Mouse (Mus musculus) R1 (cell line): ENCODE measurements around the gene Pard3b.

Experiments used
- DNase-seq: peaks from one replicate; pipeline ENCODE4 v3.0.0-alpha.2; 2018; ENCODE audit warnings: low read depth, low spot score

Gene Pard3b

GRCm38 (mm10) chr1:61638347-61639111 lies at the start of gene Pard3b:
Gene Pard3b (plus strand): TSS chr1:61638824.
- peak; percentile 69 for DNase-seq

- no peak for DNase-seq
Measured at GRCm38 (mm10) chr1:61616176-61616575, 22.4 kb upstream of the Pard3b start.

- DNase-seq, result no peak
Measured at GRCm38 (mm10) chr1:61620651-61621050, 18.0 kb upstream of the Pard3b start.

- DNase-seq, result no peak
Measured at GRCm38 (mm10) chr1:61629857-61630256, 8.8 kb upstream of the Pard3b start.

- peak; percentile 40 for DNase-seq
Measured at GRCm38 (mm10) chr1:61639114-61640093, 780 bp downstream of the Pard3b start.

GRCm38 (mm10) chr1:61641880-61642279 lies 3.3 kb downstream of the Pard3b start:
- no peak for DNase-seq

- DNase-seq, result no peak
Measured at GRCm38 (mm10) chr1:61645062-61645461, 6.4 kb downstream of the Pard3b start.

GRCm38 (mm10) chr1:61649964-61650363 lies 11.3 kb downstream of the Pard3b start:
- DNase-seq, result no peak

- no peak for DNase-seq
Measured at GRCm38 (mm10) chr1:61651454-61652271, 13.0 kb downstream of the Pard3b start.

GRCm38 (mm10) chr1:61657760-61658159 lies 19.1 kb downstream of the Pard3b start:
- DNase-seq, result no peak

- no peak for DNase-seq
Measured at GRCm38 (mm10) chr1:61659931-61660330, 21.3 kb downstream of the Pard3b start.

GRCm38 (mm10) chr1:61685221-61685814 lies 46.7 kb downstream of the Pard3b start:
- DNase-seq, result no peak

GRCm38 (mm10) chr1:61685921-61686320 lies 47.3 kb downstream of the Pard3b start:
- DNase-seq, result peak; percentile 15

- DNase-seq, result no peak
Measured at GRCm38 (mm10) chr1:61688301-61688700, 49.7 kb downstream of the Pard3b start.

- no peak for DNase-seq
Measured at GRCm38 (mm10) chr1:61698462-61699218, 60.0 kb downstream of the Pard3b start.

GRCm38 (mm10) chr1:61709812-61710211 lies 71.2 kb downstream of the Pard3b start:
- DNase-seq, result no peak

GRCm38 (mm10) chr1:61711523-61711922 lies 72.9 kb downstream of the Pard3b start:
- no peak for DNase-seq

GRCm38 (mm10) chr1:61729654-61730053 lies 91.0 kb downstream of the Pard3b start:
- no peak for DNase-seq

- no peak for DNase-seq
Measured at GRCm38 (mm10) chr1:61736550-61736949, 97.9 kb downstream of the Pard3b start.

- DNase-seq, result no peak
Measured at GRCm38 (mm10) chr1:61742831-61743230, 104.2 kb downstream of the Pard3b start.
